Mouse (Mus musculus): ENCODE data around the gene Diaph3.
"Not testable (repeated sequence)": the region's sequence is repeated elsewhere in the genome, so short reads cannot be mapped to it uniquely, and the experiment has no call there.

Gene Diaph3

DNA sequence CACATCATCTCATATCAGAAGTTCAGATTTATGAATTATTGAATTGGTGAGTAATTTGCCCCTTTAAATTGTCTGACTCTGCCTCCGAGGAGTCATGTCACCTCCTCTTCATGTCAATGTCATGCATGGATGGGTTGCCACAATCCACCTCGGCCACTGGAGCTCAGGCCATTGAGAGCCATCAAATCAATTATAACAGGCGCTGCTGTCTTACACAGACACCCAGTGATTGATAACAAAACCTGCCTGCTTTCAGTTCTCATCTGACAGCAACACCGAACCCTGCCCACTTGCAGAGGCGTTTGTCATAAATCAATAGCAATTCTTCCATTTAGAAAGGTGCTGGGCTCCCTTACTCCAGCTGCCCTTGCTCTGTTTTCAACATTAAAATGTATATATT, 402.1 kb downstream of the Diaph3 start:
- DNase-seq (ENCODE audit: low read depth, low spot score), result no peak

DNA sequence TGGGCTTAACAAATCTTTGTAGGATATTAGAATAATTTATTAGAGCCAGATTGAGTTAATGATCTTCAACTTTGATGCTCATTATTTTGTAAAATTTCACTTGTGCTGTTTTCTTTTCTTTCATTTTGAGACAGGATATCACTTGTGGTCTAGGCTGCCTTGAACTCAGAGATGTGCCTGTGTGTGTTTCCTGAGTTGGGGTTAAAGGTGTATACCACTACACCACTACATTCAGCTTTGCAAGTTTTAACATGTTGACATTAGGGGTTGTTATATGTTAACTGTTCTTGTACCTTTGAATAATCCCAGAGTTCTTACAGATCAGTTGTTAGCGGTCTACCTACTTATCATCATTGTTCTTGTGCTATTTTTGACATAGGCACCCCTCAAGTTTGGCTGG, 404.4 kb downstream of the Diaph3 start:
- DNase-seq (ENCODE audit: low read depth, low spot score), result no peak

DNA sequence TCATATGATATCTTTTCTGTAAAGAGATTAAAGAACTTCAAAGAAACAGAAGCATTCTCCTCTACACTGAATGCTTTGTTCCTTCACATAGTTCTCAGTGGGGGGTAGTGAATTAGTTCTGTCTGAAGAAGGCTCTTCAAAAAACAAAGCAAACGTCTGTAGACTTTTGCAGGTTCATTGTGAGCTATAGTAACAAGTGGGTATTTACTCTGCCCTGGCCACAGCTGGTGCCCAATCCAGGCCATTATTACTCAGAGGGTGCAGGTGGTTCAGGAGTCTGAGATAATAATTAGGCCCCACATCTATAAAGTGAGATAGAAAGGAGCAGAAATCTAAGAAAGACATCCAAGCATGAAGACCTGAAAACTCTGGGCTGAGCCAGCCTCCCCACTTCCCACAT, 409.7 kb downstream of the Diaph3 start:
- DNase-seq (ENCODE audit: low read depth, low spot score), result no peak

- DNase-seq (ENCODE audit: low read depth, low spot score), result no peak
These were observed 411.4 kb downstream of the Diaph3 start for GRCm38 (mm10) chr14:86729617-86730098.

GRCm38 (mm10) chr14:86727538-86728045, 413.4 kb downstream of the Diaph3 start:
- no peak for DNase-seq (ENCODE audit: low read depth, low spot score)

DNA sequence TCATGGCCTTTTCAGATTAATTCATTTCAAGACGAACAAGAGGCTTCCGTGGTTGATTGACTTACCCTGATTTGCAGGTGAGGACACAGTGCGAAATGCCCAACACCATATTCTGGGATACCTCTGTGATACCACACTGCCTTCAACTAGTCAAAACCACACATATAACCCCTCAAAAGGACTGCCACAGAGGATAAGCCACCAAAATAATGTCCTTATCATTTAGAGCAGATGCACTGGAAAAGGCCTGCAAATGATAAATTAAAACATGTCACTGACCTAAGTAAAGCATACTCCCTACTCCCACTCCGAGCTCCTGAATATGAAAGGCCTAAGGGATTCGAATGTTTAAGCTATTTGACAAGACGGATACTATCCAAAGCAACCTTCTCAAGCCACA, 419.3 kb downstream of the Diaph3 start:
- DNase-seq (ENCODE audit: low read depth, low spot score), result no peak

DNA sequence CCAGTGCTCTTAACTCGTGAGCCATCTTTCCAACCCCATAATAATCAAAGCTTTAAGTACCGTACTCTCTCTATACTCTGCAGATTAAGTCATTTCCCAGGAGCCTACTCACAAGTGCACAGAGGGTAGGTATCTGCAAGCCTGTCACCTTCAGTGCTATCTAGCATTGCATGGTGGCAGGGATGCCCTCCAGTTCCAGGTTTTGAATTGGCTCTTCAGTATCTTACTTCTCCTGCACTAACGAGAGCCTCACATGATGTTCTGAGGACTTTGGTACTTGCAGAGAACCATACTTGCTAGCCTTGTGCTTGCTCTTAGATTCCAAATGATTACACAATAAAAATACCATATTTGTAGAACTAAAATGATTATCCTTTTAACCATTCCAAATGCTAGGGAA, 420.0 kb downstream of the Diaph3 start:
- no peak for DNase-seq (ENCODE audit: low read depth, low spot score)

GRCm38 (mm10) chr14:86720408-86720807, 420.6 kb downstream of the Diaph3 start:
- DNase-seq (ENCODE audit: low read depth, low spot score), result not testable (repeated sequence)

DNA sequence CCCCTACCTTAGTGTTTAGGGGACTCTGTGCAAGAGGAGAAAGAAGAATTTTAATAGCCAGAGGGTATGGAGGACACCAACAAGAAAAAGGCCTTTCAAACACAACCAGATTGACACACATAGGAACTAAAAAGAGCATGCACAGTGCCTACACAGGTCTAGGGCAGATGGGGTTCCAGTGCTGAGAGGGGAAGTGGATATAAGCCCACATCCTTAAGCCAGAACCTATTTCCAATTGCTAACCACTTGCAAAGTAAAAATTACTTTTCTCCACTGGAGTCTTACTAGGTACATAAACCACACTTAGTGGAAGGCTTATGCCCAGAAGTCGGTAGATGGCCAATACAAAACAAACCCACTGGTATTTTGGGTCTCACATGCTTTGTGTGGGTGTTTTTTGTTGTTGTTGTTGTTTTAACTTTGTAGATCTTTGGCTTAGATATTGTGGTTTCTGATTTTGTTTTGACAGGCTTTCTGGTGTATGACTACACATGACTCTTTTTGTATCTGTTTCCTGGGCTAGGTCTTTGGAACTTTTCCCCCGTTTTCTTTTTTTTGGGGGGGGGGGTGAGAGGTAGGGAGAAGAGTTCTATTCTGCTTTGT, 426.8 kb downstream of the Diaph3 start:
- no peak for DNase-seq (ENCODE audit: low read depth, low spot score)

DNA sequence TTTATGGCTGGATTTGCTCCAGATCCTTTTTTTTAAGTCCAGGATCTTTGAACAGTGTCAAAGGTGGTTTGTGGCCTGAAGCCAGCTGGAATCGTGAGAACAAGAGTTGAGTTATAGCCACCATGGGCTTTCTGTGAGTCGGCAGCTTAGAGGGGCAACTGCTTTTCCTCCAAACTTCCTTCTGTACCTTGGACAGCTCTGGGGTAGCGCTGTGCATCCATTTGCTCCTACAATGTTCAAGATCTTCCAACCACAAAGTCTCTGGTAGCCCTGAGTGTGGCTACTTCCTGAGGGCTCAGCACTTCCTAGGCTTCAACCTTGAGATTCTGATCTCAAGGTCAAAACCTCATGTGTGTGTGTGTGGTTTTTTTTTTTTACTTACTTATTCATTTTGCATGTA, 437.0 kb downstream of the Diaph3 start:
- DNase-seq (ENCODE audit: low read depth, low spot score), result no peak

- no peak for DNase-seq (ENCODE audit: low read depth, low spot score)
These were observed 439.9 kb downstream of the Diaph3 start for GRCm38 (mm10) chr14:86701145-86701544.

GRCm38 (mm10) chr14:86697887-86698286, 443.1 kb downstream of the Diaph3 start:
- DNase-seq (ENCODE audit: low read depth, low spot score), result no peak

GRCm38 (mm10) chr14:86692714-86693113, 448.3 kb downstream of the Diaph3 start:
- DNase-seq (ENCODE audit: low read depth, low spot score), result peak; percentile 54

- no peak for DNase-seq (ENCODE audit: low read depth, low spot score)
These were observed 449.7 kb downstream of the Diaph3 start for GRCm38 (mm10) chr14:86691298-86691697.

GRCm38 (mm10) chr14:86684585-86685503, 456.2 kb downstream of the Diaph3 start:
- no peak for DNase-seq (ENCODE audit: low read depth, low spot score)

DNA sequence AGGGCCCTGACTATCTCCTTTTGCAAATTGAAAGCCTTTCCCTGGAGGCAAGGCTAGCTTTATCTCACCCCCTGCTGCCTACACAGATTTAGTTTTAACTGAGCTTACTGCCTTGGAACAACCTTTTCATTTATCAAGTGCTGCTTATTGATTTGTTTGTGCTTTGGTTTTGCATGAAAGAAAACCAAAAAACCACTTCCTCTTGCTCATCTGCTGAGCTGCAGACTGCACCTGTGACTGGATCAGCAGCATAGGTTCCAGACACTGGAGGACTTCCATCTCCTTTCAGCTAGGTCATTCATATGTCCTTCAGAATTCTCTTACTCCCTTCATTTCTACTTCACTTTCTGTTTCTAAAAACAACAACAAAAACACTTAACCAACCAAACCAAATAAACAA, 459.1 kb downstream of the Diaph3 start:
- DNase-seq (ENCODE audit: low read depth, low spot score), result no peak

GRCm38 (mm10) chr14:86678992-86679391, 462.0 kb downstream of the Diaph3 start:
- DNase-seq (ENCODE audit: low read depth, low spot score), result no peak

GRCm38 (mm10) chr14:86678179-86678780, 462.8 kb downstream of the Diaph3 start:
- DNase-seq (ENCODE audit: low read depth, low spot score), result no peak

- DNase-seq (ENCODE audit: low read depth, low spot score), result no peak
These were observed 464.0 kb downstream of the Diaph3 start for GRCm38 (mm10) chr14:86677015-86677414.

GRCm38 (mm10) chr14:86675314-86675713, 465.7 kb downstream of the Diaph3 start:
- no peak for DNase-seq (ENCODE audit: low read depth, low spot score)

DNA sequence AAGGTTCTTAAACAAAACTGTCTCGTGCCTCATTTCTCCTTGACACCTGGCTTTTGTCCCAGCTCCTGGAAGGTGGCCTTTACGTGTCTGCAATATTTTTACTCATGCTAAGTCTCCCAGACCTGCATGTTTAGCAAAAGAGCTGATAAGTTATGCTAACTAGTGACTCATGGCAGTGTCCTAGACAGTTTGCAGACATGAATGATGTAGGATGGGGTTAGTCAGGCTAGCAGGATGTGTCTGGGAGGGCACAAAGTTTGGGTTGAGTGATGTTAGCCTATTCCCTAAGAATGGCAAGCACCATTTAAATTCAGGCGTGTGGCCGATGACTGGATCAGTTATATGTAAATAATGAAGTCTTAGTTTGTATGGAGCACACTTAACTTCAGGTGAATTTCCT, 478.2 kb downstream of the Diaph3 start:
- no peak for DNase-seq (ENCODE audit: low read depth, low spot score)

DNA sequence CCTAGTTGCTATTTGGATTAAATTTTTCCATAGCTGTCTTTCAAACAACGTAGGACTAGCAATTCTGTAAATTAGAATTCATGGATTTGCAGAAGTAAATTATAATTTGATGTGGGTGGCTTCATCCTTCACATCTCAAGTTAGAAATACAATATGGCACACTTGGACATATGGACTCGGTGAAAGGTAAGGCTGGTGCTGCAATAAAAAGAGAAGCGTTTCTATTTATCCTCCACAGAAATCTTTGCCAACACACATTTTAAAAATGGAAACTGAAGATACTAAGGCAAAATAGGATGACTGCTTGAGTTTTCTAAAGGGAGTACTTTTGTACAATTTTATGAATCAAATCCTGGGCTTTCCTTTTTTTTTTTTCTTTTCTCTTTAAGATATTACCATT, 480.5 kb downstream of the Diaph3 start:
- no peak for DNase-seq (ENCODE audit: low read depth, low spot score)
